Mouse (Mus musculus) megakaryocyte-erythroid progenitor cell, adult 5 weeks (primary cell): ENCODE measurements around the gene AF067063. TPM values are rescaled to one million over a fixed set of nuclear protein-coding genes. Genes with fewer than 3 reads are reported as not detected.

Source experiments
- polyA plus RNA-seq: library from polyadenylated mRNA; stranded (reverse); fragments of >175 nt; gene quantifications from 2 replicates; pipeline ENCODE4 v1.2.3, GENCODE M21; 2012

The AF067063 gene
- not detected in 2 replicates for polyA plus RNA-seq

GRCm38 (mm10) chr13:119830116-119830515 lies at the start of gene AF067063:
Gene AF067063 (minus strand): TSS chr13:119830216.

GRCm38 (mm10) chr13:119835320-119836056 lies 5.5 kb upstream of the AF067063 start, which contains the start of gene D13Ertd608e:
Gene D13Ertd608e (plus strand): TSS chr13:119836006.

GRCm38 (mm10) chr13:119790761-119791579 lies 39.0 kb downstream of the AF067063 start, which contains the start of gene Zfp131:
Gene Zfp131 (minus strand): TSS chr13:119790889.

Other genes with a start within 250 kb of the AF067063 start
- gene Ccl28, start 206.4 kb downstream of the AF067063 start, polyA plus RNA-seq, result 0.03 TPM in 1 of 2 replicates, not detected in the other
- 2.3 and 3.1 TPM in 2 replicates for gene Hmgcs1, start 139.8 kb downstream of the AF067063 start, polyA plus RNA-seq
- 0.28 and 0.31 TPM in 2 replicates for gene Nim1k, start 74.3 kb downstream of the AF067063 start, polyA plus RNA-seq
- gene Zfp131, start 39.3 kb downstream of the AF067063 start, polyA plus RNA-seq, result 38.2 and 43.5 TPM in 2 replicates
- gene D13Ertd608e, start 5.8 kb upstream of the AF067063 start, polyA plus RNA-seq, result not detected in 2 replicates
- not detected in 2 replicates for gene Tcstv1, start 64.6 kb upstream of the AF067063 start, polyA plus RNA-seq
- gene Gm21761, start 99.1 kb upstream of the AF067063 start, polyA plus RNA-seq, result not detected in 2 replicates
- not detected in 2 replicates for gene B020031M17Rik, start 120.6 kb upstream of the AF067063 start, polyA plus RNA-seq
- 0.54 TPM in 1 of 2 replicates, not detected in the other for gene Gm36079, start 196.8 kb upstream of the AF067063 start, polyA plus RNA-seq
- 1.1 and 2.4 TPM in 2 replicates for gene Gm21188, start 222.0 kb upstream of the AF067063 start, polyA plus RNA-seq